Mouse (Mus musculus): Measurements from ENCODE around the gene Iqgap3.

Gene Iqgap3

GRCm38 (mm10) chr3:88150999-88151364, 69.2 kb downstream of the Iqgap3 start:
- DNase-seq, result no peak

GRCm38 (mm10) chr3:88152056-88152455, 70.3 kb downstream of the Iqgap3 start:
- DNase-seq, result no peak

- no peak for DNase-seq
Measured at GRCm38 (mm10) chr3:88153290-88154011, 71.7 kb downstream of the Iqgap3 start.

GRCm38 (mm10) chr3:88154236-88154635, 72.5 kb downstream of the Iqgap3 start:
- no peak for DNase-seq

GRCm38 (mm10) chr3:88156817-88157216, 75.0 kb downstream of the Iqgap3 start:
- no peak for DNase-seq

- peak; percentile 52 to 68 for DNase-seq
Measured at GRCm38 (mm10) chr3:88157771-88158597, 76.2 kb downstream of the Iqgap3 start.

- DNase-seq, result no peak
Measured at GRCm38 (mm10) chr3:88158991-88159390, 77.2 kb downstream of the Iqgap3 start.

GRCm38 (mm10) chr3:88160856-88161255, 79.1 kb downstream of the Iqgap3 start:
- no peak for DNase-seq

GRCm38 (mm10) chr3:88162259-88162658, 80.5 kb downstream of the Iqgap3 start:
- no peak for DNase-seq

GRCm38 (mm10) chr3:88162811-88163210, 81.0 kb downstream of the Iqgap3 start:
- DNase-seq, result no peak

- no peak for DNase-seq
Measured at GRCm38 (mm10) chr3:88163847-88164246, 82.1 kb downstream of the Iqgap3 start.

GRCm38 (mm10) chr3:88164263-88164662, 82.5 kb downstream of the Iqgap3 start:
- no peak for DNase-seq

- DNase-seq, result no peak
Measured at GRCm38 (mm10) chr3:88166056-88166455, 84.3 kb downstream of the Iqgap3 start.

GRCm38 (mm10) chr3:88170361-88170760, 88.6 kb downstream of the Iqgap3 start:
- no peak for DNase-seq

All from thymus, adult 18-20 months (tissue).